Mouse (Mus musculus) forebrain, embryonic 10.5 days (tissue): Measurements from ENCODE around the gene Klf9. TPM values are rescaled to one million over a fixed set of nuclear protein-coding genes. Genes with fewer than 3 reads are reported as not detected.

Experiments
- DNase-seq: peaks from one replicate; pipeline ENCODE4 v3.0.0-alpha.2; 2017; ENCODE audit warnings: low spot score; ENCODE audit errors: extremely low spot score
- H3K27ac ChIP-seq: fragments of 300-500 bp; sonication (generic); 2 replicates; pipeline ENCODE4 v1.5.1; 2016; ENCODE audit warnings: mild to moderate bottlenecking
- H3K27me3 ChIP-seq: fragments of 300-500 bp; sonication (generic); 2 replicates; pipeline ENCODE4 v1.6.1; 2016; ENCODE audit warnings: mild to moderate bottlenecking; ENCODE audit not compliant: poor library complexity, severe bottlenecking
- H3K36me3 ChIP-seq: fragments of 300-500 bp; sonication (generic); replicated peaks from 2 replicates; pipeline ENCODE4 v1.6.1; 2016; ENCODE audit warnings: mild to moderate bottlenecking, moderate library complexity
- H3K4me1 ChIP-seq: fragments of 300-500 bp; sonication (generic); 2 replicates; pipeline ENCODE4 v1.6.1; 2016
- H3K4me3 ChIP-seq: fragments of 300-500 bp; sonication (generic); 2 replicates; pipeline ENCODE4 v1.5.1; 2016; ENCODE audit warnings: mild to moderate bottlenecking, moderate library complexity
- H3K9me3 ChIP-seq: fragments of 300-500 bp; sonication (generic); 2 replicates; pipeline ENCODE4 v1.6.1; 2016; ENCODE audit warnings: mild to moderate bottlenecking, moderate library complexity
- WGBS: fragments of 180-500 bp; shearing (Covaris S2); methylation state at CpG from one replicate; pipeline ENCODE4 v1.1.7; 2016; 5-methylcytosine and 5-hydroxymethylcytosine counted together
- polyA plus RNA-seq: library from polyadenylated mRNA; unstranded; fragments of >200 nt; fragmentation: Nextera tagmentation; extraction: Ambion mirVana; gene quantifications from 2 replicates; pipeline ENCODE4 v1.2.1, GENCODE M21; 2016

The Klf9 gene
- polyA plus RNA-seq, 1 experiment from 2014 or later, result 0.81 TPM

DNA sequence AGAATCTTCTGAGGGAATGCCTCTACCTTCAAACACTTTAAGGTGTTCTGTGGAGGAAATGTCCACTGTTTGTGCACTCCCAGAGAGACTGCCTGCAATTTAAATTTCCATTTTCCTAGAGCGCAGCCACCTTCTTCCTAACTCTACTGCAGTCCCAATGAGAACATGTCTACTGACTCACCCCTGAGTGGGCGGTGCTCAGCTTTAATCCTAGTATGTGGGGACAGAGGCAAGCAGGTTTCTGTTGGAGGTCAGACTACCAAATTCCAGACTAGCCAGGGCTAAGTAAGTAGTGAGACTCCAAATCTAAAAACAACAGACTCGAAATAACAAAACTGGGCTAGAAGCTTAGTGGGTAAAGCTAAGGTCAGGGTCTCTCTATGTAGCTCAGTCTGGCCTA lies 37.5 kb downstream of the Klf9 start:
- DNase-seq, result no peak
- 88% methylated on average over 3 of the region's 3 CpGs for WGBS

DNA sequence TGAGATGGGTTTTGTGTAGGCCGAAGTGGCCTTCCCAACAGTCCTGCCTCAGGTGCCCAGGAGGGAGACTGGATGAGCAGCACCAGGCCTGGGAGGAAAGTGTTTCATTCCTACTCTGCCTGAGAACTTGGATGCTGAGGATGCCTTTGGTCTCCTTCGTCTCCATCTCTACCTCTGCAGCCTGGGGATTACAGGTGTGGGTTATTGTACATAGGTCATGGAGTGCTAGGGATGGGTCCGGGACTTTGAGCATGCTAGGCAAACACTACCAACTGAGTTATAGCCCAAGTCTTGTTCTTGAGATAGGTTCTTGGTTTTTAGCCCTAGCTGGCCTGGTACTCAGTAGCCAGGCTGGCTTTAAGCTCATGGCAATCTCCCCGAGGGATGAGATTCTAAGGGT lies 42.5 kb downstream of the Klf9 start:
- Histone ChIP-seq H3K4me1 (no peaks in the 10 kb centered on the region), H3K27ac (no peak overlapping the region), H3K27me3 (no peaks in the 10 kb centered on the region), H3K9me3 (no peaks in the 10 kb centered on the region), H3K36me3 (peaks cover 14% of the 10 kb centered on the region), H3K4me3 (no peak overlapping the region)
- WGBS, result 94% methylated on average over 4 of the region's 4 CpGs
- no peak for DNase-seq

More for the DNA sequence above, 37.5 kb downstream of the Klf9 start:
- no peak overlapping the region for H3K4me3 ChIP-seq
- peaks cover 6% of the 10 kb centered on the region for H3K36me3 ChIP-seq
- peaks cover 4% of the 10 kb centered on the region; the same call in 1 of the 2 replicates for H3K4me1 ChIP-seq
- no peaks in the 10 kb centered on the region for H3K9me3 ChIP-seq
- H3K27ac ChIP-seq, result no peak overlapping the region
- H3K27me3 ChIP-seq, result no peaks in the 10 kb centered on the region

DNA sequence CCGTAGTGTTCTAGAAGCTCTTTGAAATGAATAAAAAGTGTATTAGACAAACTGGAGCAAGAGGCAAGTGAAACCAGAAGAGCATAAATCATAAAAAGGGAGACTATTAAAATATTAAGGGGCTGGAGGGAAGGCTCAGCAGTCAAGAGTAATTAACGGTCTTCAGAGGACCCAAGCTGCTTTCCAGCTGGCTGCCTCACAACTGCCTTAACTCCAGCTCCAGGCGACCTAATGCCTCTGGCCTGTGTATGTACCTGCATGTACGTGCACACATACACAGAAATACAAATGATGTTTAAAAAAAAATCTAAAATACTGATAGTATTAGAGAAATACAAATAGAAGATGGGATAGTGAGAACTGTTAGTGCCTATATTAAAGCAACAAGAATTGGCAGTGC lies 43.0 kb downstream of the Klf9 start:
- Histone ChIP-seq H3K27me3 (no peaks in the 10 kb centered on the region), H3K9me3 (no peaks in the 10 kb centered on the region), H3K4me1 (no peaks in the 10 kb centered on the region), H3K27ac (no peak overlapping the region), H3K4me3 (no peak overlapping the region), H3K36me3 (peaks cover 14% of the 10 kb centered on the region)
- 89% methylated on average over 4 of the region's 4 CpGs for WGBS
- no peak for DNase-seq

DNA sequence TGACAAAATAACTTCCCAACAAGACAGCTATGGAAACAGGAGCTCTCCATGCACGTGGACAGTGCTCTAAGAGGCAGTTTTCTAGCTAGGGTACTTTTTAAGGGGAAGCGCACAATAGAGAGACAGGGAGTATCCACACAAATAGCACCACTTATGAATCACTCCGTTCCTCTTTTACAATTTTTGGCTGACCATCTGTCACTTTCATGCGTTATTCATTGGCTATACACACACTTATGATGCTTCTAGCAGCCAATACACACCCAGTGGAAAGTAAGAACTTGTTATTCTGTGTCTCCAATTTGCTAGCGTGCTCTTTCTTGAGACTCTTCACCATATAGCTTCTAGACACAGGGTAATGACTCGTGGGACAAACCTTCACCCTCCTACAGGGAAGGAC lies 46.7 kb downstream of the Klf9 start:
- DNase-seq, result no peak
- no peaks in the 10 kb centered on the region for H3K4me1 ChIP-seq
- 91% methylated on average over 6 of the region's 6 CpGs for WGBS
- H3K27ac ChIP-seq, result no peak overlapping the region
- no peaks in the 10 kb centered on the region for H3K27me3 ChIP-seq
- H3K36me3 ChIP-seq, result peaks cover 22% of the 10 kb centered on the region
- no peak overlapping the region for H3K4me3 ChIP-seq
- no peaks in the 10 kb centered on the region for H3K9me3 ChIP-seq

DNA sequence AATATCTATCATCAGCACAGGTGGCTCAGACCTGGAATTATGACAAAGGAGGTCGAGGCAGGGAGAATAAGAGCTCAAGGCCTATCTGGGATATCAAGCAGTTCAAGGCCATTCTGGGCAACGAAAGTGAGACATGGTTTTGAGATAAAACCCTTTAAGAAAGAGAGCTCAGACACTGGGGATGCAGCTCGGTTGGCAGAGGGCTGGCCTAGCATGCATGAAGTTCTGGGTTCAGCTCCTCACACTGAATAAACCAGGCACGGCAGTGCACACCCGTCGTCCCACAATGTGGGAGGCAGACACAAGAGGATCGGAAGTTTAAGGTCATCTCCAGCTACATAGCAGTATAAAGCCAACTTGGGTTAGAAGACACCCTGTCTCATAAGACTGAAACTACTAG lies 48.0 kb downstream of the Klf9 start:
- no peaks in the 10 kb centered on the region for H3K27me3 ChIP-seq
- WGBS, result 96% methylated on average over 7 of the region's 7 CpGs
- H3K4me3 ChIP-seq, result no peak overlapping the region
- no peak overlapping the region for H3K27ac ChIP-seq
- H3K9me3 ChIP-seq, result no peaks in the 10 kb centered on the region
- H3K4me1 ChIP-seq, result no peaks in the 10 kb centered on the region
- H3K36me3 ChIP-seq, result peaks cover 14% of the 10 kb centered on the region
- DNase-seq, result no peak

DNA sequence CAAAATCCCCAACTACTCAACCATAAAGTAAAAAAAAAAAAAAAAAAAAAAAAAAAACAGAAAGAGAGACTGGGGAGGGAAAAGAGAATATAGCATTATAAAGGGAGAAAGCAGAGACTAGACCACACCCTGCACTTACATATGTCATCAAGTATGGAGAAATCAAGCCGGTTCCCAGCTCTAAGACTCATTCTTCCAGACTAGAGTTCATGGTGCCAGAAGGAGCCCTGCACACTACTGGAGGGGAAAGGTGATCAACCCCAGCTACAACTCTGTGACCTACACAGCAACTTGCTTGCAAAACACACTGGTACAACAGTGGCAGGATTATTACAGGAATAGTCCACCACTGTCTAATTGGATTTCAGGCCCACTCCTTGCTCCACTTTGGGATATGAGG lies 48.7 kb downstream of the Klf9 start:
- DNase-seq, result no peak
- H3K9me3 ChIP-seq, result no peaks in the 10 kb centered on the region
- H3K36me3 ChIP-seq, result peaks cover 18% of the 10 kb centered on the region
- H3K27ac ChIP-seq, result no peak overlapping the region
- no peaks in the 10 kb centered on the region for H3K27me3 ChIP-seq
- WGBS, result 94% methylated on average over 1 of the region's 1 CpGs
- no peak overlapping the region for H3K4me3 ChIP-seq
- H3K4me1 ChIP-seq, result no peaks in the 10 kb centered on the region

DNA sequence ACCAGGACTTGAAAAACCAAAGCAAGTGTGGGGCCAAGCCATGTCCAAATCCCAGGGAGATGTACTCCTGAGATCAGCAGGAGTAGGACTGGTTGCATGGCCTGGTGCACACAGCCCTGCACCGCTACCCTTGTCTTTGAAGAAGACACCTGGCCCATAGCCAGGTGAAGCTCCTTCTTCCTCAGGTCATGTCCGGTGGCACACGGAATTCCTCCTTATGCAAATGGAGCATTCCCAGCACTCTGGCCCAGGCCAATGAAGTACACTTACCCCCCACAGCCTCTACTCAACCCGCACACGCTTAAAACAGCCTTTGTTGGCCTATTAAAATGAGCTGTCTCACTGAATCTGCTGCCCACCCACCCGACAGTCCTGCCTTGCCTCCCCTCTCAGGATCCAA lies 50.5 kb downstream of the Klf9 start:
- Histone ChIP-seq H3K27me3 (no peaks in the 10 kb centered on the region), H3K4me3 (no peak overlapping the region), H3K36me3 (peaks cover 19% of the 10 kb centered on the region; the same call in 1 of the 2 replicates), H3K9me3 (no peaks in the 10 kb centered on the region), H3K4me1 (no peaks in the 10 kb centered on the region), H3K27ac (no peak overlapping the region)
- 93% methylated on average over 6 of the region's 6 CpGs for WGBS
- DNase-seq, result no peak

DNA sequence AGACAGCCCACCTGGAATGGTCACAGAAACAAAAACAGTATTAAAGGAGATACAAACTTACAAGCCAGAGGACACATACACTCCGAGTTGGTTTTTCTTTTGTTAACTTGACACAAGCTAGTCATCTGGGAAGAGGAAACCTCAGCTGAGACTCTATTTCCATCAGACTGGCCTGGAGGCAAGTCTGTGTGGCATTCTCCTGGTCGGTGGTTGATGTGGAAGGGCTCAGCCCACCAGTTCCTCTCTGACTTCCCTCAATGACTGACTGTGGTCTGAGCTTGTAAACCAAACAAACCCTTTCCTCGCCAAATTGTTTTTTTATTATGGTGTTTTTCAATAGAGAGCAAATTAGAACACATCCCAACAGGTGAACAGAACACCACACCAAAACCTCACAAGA lies 52.0 kb downstream of the Klf9 start:
- H3K9me3 ChIP-seq, result no peaks in the 10 kb centered on the region
- H3K27me3 ChIP-seq, result no peaks in the 10 kb centered on the region
- H3K4me3 ChIP-seq, result no peak overlapping the region
- H3K4me1 ChIP-seq, result no peaks in the 10 kb centered on the region
- no peak for DNase-seq
- no peak overlapping the region for H3K27ac ChIP-seq
- 80% methylated on average over 3 of the region's 3 CpGs for WGBS
- peaks cover 28% of the 10 kb centered on the region for H3K36me3 ChIP-seq

DNA sequence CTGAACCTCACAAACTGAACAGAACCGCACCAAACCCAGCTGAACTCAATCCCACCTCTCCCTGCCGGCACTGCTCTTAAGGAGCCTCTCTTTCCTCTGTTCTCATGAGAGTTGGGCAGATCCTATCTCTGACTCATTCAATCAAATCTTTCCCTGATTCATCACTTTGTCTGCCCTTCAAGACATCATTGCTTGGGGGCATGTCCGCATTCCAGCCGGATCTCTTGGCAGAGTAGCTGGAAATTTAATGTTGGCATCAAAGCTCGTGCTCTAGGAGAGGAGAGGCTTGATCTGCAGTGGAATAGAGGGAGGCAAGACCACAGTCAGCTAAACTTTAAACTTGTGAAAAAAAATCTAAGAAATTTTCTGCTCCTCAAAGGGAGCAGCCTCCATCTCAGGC lies 61.1 kb downstream of the Klf9 start:
- WGBS, result 94% methylated on average over 5 of the region's 5 CpGs
- Histone ChIP-seq H3K4me1 (no peaks in the 10 kb centered on the region), H3K4me3 (no peak overlapping the region), H3K27me3 (no peaks in the 10 kb centered on the region), H3K27ac (no peak overlapping the region), H3K36me3 (peaks cover 71% of the 10 kb centered on the region), H3K9me3 (peaks cover 9% of the 10 kb centered on the region)
- DNase-seq, result no peak

DNA sequence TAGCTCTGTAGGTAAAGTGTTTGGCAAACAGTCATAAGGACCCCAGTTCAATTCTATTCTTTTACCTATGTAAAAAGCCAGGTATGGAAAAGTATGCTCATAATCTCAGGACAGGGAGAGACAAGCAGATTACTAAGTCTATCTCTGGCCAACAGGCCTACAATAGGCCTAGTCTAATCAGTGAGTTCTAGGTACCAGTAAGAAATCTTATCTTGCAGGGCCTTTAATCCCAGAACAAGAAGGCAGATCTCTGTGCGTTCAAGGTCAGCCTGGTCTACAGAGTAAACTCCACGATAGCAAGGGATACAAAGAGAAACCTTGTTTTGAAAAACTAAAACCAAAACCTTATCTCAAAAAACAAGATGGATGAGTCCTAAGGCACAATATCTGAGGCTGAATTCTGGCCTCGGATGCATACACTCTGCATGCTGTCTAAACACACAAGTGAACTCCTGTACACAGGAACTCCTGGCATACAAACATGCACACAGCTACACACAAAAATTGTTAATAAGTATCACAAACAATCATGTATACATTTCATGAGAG lies 62.6 kb downstream of the Klf9 start:
- no peaks in the 10 kb centered on the region for H3K4me1 ChIP-seq
- no peaks in the 10 kb centered on the region for H3K27me3 ChIP-seq
- no peak overlapping the region for H3K27ac ChIP-seq
- WGBS, result 96% methylated on average over 3 of the region's 3 CpGs
- H3K4me3 ChIP-seq, result no peak overlapping the region
- peaks cover 73% of the 10 kb centered on the region for H3K36me3 ChIP-seq
- DNase-seq, result no peak
- H3K9me3 ChIP-seq, result peaks cover 9% of the 10 kb centered on the region

DNA sequence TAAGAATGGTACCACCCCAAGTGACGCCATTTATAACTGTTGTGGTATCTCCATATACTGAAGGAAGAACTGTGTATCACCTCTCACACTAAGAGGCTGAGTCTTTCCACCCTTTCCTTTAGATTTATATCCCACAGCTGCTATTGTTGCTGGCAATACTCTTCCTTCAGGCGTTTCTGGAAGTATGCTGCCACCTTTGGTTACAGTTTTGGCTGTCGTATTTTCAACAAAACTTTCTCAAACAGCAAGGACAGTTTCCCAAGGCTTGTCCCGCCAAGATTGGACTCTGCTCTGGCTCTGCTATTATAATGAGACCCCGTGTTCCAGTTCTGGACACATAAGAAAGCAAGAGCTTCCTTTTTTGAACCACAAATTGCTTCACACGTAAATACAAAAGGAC lies 70.3 kb downstream of the Klf9 start:
- H3K27ac ChIP-seq, result no peak overlapping the region
- 91% methylated on average over 6 of the region's 6 CpGs for WGBS
- H3K4me3 ChIP-seq, result no peak overlapping the region
- H3K27me3 ChIP-seq, result no peaks in the 10 kb centered on the region
- peaks cover 80% of the 10 kb centered on the region for H3K36me3 ChIP-seq
- no peaks in the 10 kb centered on the region for H3K4me1 ChIP-seq
- H3K9me3 ChIP-seq, result no peaks in the 10 kb centered on the region
- DNase-seq, result no peak

DNA sequence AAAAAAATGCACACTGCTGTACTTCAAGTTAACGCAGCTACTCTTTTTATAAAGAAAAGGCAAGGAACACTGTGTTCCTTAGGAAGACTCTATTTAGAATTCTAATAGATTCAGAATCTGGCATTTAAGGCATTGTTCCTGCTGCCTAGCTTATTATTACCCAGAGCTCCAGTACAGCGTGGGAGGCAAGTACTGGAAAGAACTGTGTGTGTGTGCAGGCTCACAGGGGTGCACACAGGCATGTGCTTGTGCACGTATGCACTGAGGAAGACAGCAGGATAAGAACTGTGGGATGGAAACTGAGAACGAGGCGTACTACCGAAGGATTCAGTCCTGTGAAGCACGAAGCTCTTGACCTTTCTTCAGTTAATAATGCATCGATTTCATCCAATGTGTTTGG lies 73.3 kb downstream of the Klf9 start:
- 95% methylated on average over 8 of the region's 8 CpGs for WGBS
- Histone ChIP-seq H3K4me1 (no peaks in the 10 kb centered on the region), H3K9me3 (no peaks in the 10 kb centered on the region), H3K4me3 (no peak overlapping the region), H3K27me3 (no peaks in the 10 kb centered on the region), H3K27ac (no peak overlapping the region), H3K36me3 (peaks cover 91% of the 10 kb centered on the region)
- no peak for DNase-seq
